In the genomic region with DNA sequence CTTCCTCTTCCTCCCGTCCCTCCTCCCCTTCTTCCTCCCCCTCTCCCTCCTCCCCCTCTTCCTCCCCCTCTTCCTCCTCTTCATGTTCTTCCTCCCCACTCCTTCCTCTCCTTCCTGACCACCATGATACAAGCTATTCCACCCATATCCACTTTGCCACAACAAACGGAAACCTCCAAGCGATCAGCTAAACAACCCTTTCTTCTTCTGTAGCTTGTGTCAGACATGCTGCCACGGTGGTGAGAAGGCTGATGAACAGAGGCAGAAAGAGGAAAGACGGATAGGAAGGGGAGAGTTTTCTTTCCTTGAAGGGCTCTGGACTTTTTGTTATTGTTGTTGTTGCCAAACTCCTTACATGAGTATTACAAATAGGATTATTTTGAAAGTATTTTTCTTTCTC, we compare ENCODE assay signal across 26 mouse cellular contexts.
"Had no signal": no experiment of that assay in that cellular context is flagged by ENCODE, and none has a peak within 500 bp of the region (broad histone marks: within the 10 kb centered on the region; RNA-seq: fewer than 3 reads in every experiment).

No protein-coding gene starts in this region.

- H3K9me3 ChIP-seq: heart, embryonic 13.5 days; heart, embryonic 15.5 days; hindbrain, embryonic 13.5 days; hindbrain, embryonic 15.5 days; kidney, embryonic 15.5 days; limb, embryonic 13.5 days; limb, embryonic 15.5 days; liver, embryonic 12.5 days had no signal

- H3K36me3 ChIP-seq: heart, embryonic 13.5 days; heart, embryonic 15.5 days; hindbrain, embryonic 13.5 days; hindbrain, embryonic 15.5 days; kidney, embryonic 15.5 days; limb, embryonic 13.5 days; limb, embryonic 15.5 days; liver, embryonic 12.5 days had no signal

- H3K27me3 ChIP-seq: heart, embryonic 13.5 days; heart, embryonic 15.5 days; hindbrain, embryonic 13.5 days; hindbrain, embryonic 15.5 days; kidney, embryonic 15.5 days; limb, embryonic 13.5 days; limb, embryonic 15.5 days; liver, embryonic 12.5 days had no signal

- H3K27ac ChIP-seq: heart, adult 2 months; heart, embryonic 13.5 days; heart, embryonic 15.5 days; hindbrain, embryonic 13.5 days; hindbrain, embryonic 15.5 days; hindbrain, postnatal 0 days; kidney, embryonic 15.5 days; kidney, postnatal 0 days; limb, embryonic 13.5 days; limb, embryonic 15.5 days; liver, embryonic 12.5 days had no signal

- ATAC-seq: hindbrain, postnatal 0 days; intestine, embryonic 16.5 days; liver, embryonic 12.5 days had no signal

- H3K4me1 ChIP-seq: heart, embryonic 13.5 days; heart, embryonic 15.5 days; hindbrain, embryonic 13.5 days; hindbrain, embryonic 15.5 days; kidney, embryonic 15.5 days; limb, embryonic 13.5 days; limb, embryonic 15.5 days; liver, embryonic 12.5 days had no signal

- DNase-seq: gastrocnemius, postnatal 14 days; gastrocnemius, postnatal 36 days; heart, adult 11 months; heart, adult 2 months; heart, postnatal 14 days; heart, postnatal 36 days; kidney, adult 11 months; kidney, adult 2 months; kidney, adult 9 months; kidney, postnatal 14 days; kidney, postnatal 36 days; layer of hippocampus, adult 9-11 months; layer of hippocampus, postnatal 36 days; left cerebral cortex, postnatal 4 days had no signal

- H3K4me2 ChIP-seq: heart, embryonic 11.5 days; heart, embryonic 13.5 days; heart, embryonic 15.5 days; hindbrain, embryonic 13.5 days; hindbrain, embryonic 15.5 days; kidney, embryonic 15.5 days; limb, embryonic 13.5 days; limb, embryonic 15.5 days; liver, embryonic 12.5 days had no signal

- H3K9ac ChIP-seq: heart, embryonic 13.5 days; heart, embryonic 15.5 days; hindbrain, embryonic 13.5 days; hindbrain, embryonic 15.5 days; kidney, embryonic 15.5 days; limb, embryonic 13.5 days; limb, embryonic 15.5 days; liver, embryonic 12.5 days had no signal

- H3K4me3 ChIP-seq: heart, adult 2 months; heart, embryonic 13.5 days; heart, embryonic 15.5 days; hindbrain, embryonic 13.5 days; hindbrain, embryonic 15.5 days; kidney, embryonic 15.5 days; limb, embryonic 13.5 days; limb, embryonic 15.5 days; liver, embryonic 12.5 days had no signal
